Mouse (Mus musculus) lung, postnatal 36 days (tissue): Measurements from ENCODE around the gene Lrrc61.
"Not testable (repeated sequence)": the region's sequence is repeated elsewhere in the genome, so short reads cannot be mapped to it uniquely, and the experiment has no call there.

Source experiments
- DNase-seq: peaks from one replicate; pipeline ENCODE4 v3.0.0; 2022; ENCODE audit warnings: mixed read lengths

Gene Lrrc61

DNA sequence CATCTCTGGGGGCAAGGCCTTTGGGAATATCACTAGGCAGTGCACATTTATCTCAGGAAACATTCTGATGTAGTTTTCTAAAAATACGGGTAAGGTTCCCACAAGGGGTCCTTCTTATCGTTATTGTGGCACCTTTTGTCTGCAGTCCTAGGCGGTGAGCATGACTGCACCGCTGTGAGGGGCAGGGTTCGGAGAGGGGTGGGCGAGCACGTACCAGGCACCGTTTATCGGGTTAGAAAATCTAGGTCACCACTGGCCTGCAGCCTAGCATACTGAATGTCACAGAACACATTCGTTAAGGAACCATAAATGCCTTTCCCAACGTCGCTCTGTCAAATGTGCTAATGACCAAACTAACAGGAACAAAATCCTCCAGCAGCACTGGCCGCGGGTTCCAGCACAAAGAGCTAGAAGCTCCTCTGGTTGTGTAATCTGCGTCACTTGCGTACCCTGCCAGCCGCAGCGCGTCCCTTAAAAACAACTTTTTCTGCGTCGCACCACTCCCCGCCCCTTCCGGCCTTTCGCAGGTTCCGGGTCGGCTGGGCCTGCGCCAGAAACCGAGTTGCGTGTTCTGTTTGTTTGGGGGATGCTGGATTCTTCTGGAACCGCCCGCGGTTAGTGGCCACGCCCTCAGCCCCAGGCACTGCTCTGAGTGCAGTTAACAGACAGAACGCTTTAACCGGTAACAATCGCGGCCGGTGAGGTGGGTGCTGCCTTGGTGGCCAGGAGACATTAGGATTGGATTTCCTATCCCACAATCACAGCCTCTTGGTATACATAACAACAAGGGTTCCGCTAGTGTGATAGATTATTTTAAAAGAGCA, at the start of gene Lrrc61:
Lrrc61 (plus strand) TSS at position 517 of the 824 bp plus-strand sequence.
- DNase-seq = peak; percentile 99

- DNase-seq = no peak
These were observed 46.5 kb upstream of the Lrrc61 start for GRCm38 (mm10) chr6:48508087-48508486.

DNA sequence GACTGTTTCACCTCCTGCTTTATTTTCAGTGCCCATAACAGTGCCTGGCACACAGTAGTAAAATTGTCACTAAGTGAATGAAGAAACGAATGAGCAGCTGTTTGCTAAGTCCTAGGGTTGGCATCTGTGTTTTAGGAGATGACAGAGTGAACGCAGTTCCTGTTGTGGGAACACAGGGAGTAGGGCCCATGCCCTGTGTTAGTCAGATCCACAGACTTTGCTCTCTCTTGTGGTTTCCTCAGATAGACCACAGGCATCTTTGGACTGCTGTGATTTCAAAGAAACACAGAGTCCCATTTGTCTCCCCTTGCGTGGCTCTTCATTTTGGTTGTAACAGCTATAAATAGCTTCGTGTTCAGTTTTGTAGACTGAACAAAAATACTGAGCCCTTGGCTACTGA, 44.2 kb upstream of the Lrrc61 start:
- DNase-seq = no peak

GRCm38 (mm10) chr6:48511861-48512260, 42.7 kb upstream of the Lrrc61 start:
- DNase-seq = no peak

GRCm38 (mm10) chr6:48524882-48525281, 29.7 kb upstream of the Lrrc61 start:
- not testable (repeated sequence) for DNase-seq

DNA sequence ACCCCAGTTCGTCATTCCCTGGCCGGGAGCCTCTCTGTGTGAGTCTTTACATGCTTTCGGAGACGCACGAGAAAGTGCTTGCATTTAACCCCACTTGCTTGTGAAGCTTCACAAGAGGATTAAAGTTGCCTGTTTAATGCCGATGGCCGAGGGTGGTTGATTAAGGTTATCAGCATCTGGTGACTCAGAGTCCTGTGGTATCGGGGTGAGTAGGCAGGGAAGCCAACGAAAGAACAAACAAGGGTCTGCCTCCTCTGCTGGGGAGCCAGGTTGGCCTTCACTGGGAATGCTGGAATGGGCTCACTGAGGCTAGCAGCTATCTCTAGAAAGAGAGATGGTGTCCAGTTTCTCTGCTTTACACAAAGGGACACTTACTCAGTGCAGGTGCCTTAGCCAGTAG, 26.7 kb upstream of the Lrrc61 start:
- no peak for DNase-seq

GRCm38 (mm10) chr6:48529261-48529660, 25.3 kb upstream of the Lrrc61 start:
- no peak for DNase-seq

DNA sequence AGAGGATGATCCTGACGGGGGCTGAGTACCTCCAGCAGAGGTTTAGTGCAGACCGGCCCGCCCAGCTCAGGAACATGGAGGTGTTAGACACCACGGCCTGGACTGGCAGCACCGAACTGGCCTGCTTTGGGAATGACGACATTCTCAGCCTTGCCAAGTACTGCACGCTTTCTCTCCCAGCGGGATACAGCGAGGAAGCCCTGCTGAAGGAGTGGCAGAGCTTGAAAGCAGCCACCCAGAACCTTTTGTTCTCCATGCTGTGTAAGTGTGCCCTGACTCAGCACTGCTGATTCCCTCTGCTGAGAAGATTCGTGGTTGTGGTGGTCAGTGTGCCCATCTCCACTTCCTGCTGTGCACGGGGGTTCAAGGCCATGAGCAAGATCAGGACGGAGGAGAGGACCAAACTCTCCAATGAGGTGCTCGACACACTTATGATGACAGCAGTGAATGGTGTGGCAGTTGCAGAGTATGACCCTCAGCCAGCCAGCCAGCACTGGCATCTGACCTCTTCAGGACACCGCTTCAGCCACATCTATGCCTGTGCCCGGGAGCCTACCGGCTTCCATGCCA, 24.6 kb upstream of the Lrrc61 start:
- no peak for DNase-seq

DNA sequence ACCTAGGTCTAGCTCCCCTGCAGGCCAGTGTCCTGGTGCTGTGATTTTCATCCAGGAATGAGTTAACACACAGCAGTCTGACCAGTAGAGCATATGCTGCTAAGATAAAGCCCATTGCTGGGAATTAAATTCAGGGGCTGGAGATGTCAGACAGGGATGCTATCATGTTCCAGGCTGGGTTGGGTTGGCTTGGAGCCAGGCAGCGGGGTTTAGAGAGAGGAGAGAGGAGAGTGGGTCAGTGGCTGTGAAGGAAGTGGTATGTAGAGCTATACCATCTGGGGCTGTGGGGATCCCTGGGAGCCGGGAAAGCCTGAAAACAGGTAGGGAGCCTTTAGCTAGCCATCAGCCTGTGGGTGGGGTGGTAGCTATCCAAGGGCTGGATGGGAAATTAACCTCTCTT, 23.7 kb upstream of the Lrrc61 start:
- no peak for DNase-seq

DNA sequence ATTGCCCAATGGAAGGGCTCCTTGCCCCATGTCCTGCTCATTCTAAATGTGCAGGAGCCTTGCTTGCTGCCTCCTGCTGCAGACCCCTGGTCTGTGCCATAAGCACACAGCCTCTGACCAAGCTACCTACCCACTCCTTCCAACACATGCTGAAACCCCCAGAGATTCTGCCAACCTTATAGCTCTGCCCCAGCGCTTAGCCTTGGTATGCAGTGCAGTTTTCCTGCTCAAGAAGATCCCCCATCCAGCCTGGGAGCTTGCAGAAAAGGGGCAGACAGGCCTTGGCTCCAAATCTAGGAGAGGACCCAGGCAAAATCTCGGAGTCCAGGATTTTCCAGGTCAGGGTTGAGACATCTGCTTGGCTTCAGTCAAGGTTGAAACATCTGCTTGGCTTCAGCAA, 21.1 kb upstream of the Lrrc61 start:
- DNase-seq = no peak

- DNase-seq = no peak
These were observed 19.7 kb upstream of the Lrrc61 start for GRCm38 (mm10) chr6:48534913-48535312.

- DNase-seq = no peak
These were observed 18.5 kb upstream of the Lrrc61 start for GRCm38 (mm10) chr6:48536091-48536490.

DNA sequence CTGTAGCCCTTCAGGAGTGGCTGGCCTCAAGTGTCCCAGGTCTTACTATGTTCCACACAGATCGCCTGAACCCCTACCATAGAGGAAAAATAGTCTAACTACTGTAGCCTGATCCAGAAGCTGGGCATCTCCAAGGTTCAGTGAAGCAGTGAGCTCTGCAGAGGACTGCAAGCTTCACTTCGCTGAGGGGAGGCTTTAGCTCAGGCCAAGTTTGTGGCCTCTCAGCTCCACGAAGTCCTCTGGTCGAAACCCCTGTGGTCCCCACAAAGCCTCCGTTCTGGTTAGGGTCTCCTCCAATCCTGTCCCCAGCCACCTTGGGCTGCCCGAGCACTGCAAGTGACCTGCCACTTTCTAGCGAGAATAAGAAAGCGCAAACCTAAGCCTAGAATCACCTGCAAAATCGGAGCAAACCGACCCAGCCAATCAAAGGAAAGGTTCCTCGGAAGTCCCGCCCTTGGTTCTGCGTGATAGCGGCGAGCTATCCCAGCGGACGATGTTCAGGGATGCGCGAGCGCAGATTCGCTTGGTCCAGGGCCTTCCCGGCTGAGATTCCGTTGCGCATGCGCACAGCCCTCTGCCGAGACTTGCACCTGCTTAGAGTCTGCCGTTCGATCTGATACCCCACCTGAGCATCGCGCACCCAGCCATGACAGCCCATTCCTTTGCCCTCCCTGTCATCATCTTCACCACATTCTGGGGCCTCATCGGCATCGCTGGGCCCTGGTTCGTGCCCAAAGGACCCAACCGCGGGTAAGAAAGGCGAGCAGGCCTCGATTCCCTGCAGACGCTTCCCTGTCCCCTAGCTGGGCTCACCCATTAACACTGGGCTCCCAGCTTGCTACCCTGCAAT, 17.3 kb upstream of the Lrrc61 start, which contains the start of gene Atp6v0e2:
Atp6v0e2 (plus strand) TSS at position 511 of the 850 bp plus-strand sequence.
- peak; percentile 86 for DNase-seq

GRCm38 (mm10) chr6:48538841-48539737, 15.5 kb upstream of the Lrrc61 start:
- DNase-seq = peak; percentile 92

DNA sequence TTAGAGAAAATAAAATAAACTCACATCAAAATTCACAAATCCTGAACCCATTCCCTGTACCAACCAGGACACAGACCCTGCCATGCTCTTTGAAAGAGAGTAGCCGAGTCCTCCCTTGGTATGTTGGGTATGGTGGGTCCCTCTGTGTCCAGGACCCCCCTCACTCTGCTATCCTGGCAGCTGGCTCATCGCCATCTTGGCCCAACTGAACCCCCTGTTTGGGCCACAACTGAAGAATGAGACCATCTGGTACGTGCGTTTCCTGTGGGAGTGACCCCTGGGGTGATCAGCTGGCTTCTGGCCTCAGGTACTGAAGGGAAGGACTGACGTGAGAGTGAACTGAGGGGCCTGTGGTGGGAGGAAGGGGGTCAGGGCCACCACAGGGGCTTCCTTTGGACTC, 14.7 kb upstream of the Lrrc61 start:
- no peak for DNase-seq

GRCm38 (mm10) chr6:48540721-48541120, 13.9 kb upstream of the Lrrc61 start:
- DNase-seq = no peak

GRCm38 (mm10) chr6:48541560-48542450, 12.8 kb upstream of the Lrrc61 start:
- peak; percentile 62 for DNase-seq

DNA sequence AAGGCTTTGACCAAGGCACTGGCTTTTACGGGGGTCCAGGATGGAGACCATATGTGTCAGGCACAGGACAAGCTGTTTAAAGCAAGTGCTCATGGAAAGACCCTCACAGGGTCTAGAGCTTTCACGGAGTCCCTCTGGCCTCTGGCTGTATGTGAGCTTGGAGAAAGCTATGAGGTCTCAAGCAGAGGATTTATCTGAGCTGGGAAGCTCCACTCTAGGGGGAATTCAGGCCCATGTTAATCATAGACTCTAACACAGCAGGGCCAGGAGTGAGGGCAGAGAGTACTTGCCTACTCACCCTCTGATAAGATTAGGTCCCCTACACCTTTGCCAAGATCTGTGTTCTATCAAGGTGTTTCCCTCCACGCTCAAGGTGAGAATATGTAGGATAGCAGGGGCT, 12.0 kb upstream of the Lrrc61 start:
- DNase-seq = no peak

DNA sequence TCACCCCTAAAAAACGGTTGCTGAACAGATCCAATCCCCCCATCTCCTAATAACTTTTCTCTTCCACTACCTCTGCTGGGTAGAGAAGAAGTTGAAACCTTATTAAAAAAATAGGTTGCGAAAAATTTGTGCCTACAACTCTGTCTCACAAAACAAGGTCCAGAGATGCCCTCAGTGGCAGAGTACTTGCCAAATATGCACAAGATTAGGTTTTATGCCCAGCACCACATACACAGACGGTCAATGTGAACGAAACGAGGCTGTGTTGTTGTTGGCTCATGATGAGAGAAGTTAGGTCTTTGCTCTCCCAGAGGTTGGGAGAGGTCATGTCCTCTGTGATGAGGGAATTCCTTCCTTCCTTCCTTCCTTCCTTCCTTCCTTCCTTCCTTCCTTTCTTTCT, 9.3 kb upstream of the Lrrc61 start:
- DNase-seq = no peak

DNA sequence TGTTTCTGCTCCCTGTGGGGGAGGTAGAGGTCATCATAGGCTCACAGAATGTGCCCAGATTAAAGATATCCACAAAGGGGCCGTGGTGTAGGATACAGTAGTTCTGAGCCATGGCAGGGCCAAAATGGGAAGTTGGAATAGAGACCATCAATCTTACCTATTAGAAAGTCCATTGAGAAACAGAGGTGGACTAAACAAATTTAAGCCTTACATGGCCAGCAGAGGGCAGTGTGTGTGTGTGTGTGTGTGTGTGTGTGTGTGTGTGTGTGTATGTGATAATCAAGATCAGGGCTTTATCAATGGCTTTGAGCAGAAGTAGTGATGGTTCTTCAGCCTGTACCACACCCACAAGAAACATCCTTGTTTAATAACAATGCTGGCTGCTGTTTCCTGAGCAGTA, 8.3 kb upstream of the Lrrc61 start:
- peak; percentile 72 for DNase-seq

DNA sequence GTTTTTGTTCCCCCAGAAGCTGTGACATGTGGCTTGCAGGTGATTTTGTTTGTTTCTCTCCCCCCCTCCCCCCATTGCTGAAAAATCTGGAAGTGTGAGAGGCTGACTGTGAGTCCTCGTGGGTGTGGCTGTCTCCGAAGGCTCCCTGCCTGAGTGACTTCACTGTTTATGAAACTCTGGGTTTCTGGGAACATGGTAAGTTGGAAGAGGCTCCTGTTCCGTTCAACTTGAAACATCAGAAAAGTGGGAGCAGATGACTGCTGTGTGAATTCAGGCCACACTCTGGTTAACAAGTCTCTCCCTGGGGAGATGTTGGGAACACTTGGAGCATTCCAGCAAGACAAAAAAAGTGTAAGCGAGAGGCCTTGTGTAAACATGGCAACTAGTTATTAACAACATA, 7.7 kb upstream of the Lrrc61 start:
- peak; percentile 69 for DNase-seq
